Mouse (Mus musculus): ENCODE measurements around the gene Filip1l.

- TF ChIP-seq CTCF (IDR thresholded peaks at IDR 0.05; ENCODE audit: control insufficient read depth, insufficient read depth, low read length): no peak
- TF ChIP-seq POLR2A (IDR thresholded peaks at IDR 0.05; ENCODE audit: borderline replicate concordance, control insufficient read depth, low read depth, low read length): no peak
Measured at GRCm38 (mm10) chr16:57336770-57337423, 16.0 kb upstream of the Filip1l start.
